20 mouse cellular contexts compared by ENCODE assay signal in the genomic region with DNA sequence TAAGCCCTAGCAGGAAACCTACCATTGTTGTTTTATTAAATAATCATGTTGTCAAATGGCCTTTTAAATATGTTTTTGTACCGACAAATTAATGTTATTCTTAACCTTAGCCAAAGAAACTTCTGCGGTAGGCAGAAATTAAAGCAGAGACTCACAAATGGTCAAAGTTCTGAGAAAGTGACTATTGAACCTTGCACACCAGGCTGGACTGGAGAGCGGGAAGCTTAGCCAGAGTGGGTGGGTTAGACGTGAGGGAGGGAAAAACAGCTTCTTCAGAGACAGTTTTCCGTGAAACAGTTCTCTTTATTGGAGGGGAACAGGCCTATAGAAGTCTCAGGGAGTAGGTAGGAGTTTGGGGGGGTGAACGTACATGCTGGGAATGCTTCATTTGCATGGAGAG.
DNase-seq lines count a peak whose midpoint lies in the region; ATAC-seq and TF ChIP-seq lines count a peak whose summit lies in the region.
"Had no signal": no experiment of that assay in that cellular context is flagged by ENCODE, and none has a peak within 500 bp of the region (broad histone marks: within the 10 kb centered on the region; RNA-seq: fewer than 3 reads in every experiment).

No protein-coding gene starts in this region.

- no peak for TF ChIP-seq POLR2A in kidney, adult 2 months (IDR thresholded peaks at IDR 0.05; ENCODE audit: low read depth, low read length)

- peak overlapping the region; percentile 67 for H3K27ac ChIP-seq in kidney, adult 2 months (ENCODE audit: insufficient read depth, low read depth, low read length)
- H3K27ac ChIP-seq in kidney, embryonic 15.5 days: no peak overlapping the region
- no peak overlapping the region for H3K27ac ChIP-seq in kidney, embryonic 14.5 days (ENCODE audit: low read depth, low read length)
- H3K27ac ChIP-seq: embryonic facial prominence, embryonic 10.5 days; embryonic facial prominence, embryonic 12.5 days; forebrain, embryonic 13.5 days; forebrain, embryonic 15.5 days had no signal

- no peaks in the 10 kb centered on the region for H3K9me3 ChIP-seq in kidney, embryonic 15.5 days (replicated peaks)
- no peaks in the 10 kb centered on the region for H3K9me3 ChIP-seq in kidney, embryonic 14.5 days (ENCODE audit: control insufficient read depth, low read length)
- H3K9me3 ChIP-seq: embryonic facial prominence, embryonic 10.5 days; embryonic facial prominence, embryonic 12.5 days; forebrain, embryonic 15.5 days had no signal

- 20% methylated on average over 6 of the region's 6 CpGs for WGBS in kidney, adult 2 months
- WGBS in kidney, embryonic 15.5 days: 49% methylated on average over 6 of the region's 6 CpGs
- 53% methylated on average over 6 of the region's 6 CpGs for WGBS in kidney, embryonic 14.5 days

- no peak overlapping the region for H3K4me2 ChIP-seq in kidney, embryonic 15.5 days
- H3K4me2 ChIP-seq in kidney, embryonic 14.5 days (replicated peaks; ENCODE audit: low read depth, low read length): no peak overlapping the region
- H3K4me2 ChIP-seq: embryonic facial prominence, embryonic 12.5 days; forebrain, embryonic 13.5 days; forebrain, embryonic 15.5 days had no signal

- no peak for ATAC-seq in kidney, embryonic 15.5 days (replicated peaks; ENCODE audit: low FRiP score)
- ATAC-seq in kidney, embryonic 14.5 days (ENCODE audit: low FRiP score, low TSS enrichment): no peak
- ATAC-seq: forebrain, embryonic 13.5 days; forebrain, embryonic 15.5 days had no signal

- H3K9ac ChIP-seq in kidney, embryonic 15.5 days: no peak overlapping the region
- H3K9ac ChIP-seq in kidney, embryonic 14.5 days (ENCODE audit: low read depth, low read length): no peak overlapping the region
- H3K9ac ChIP-seq: embryonic facial prominence, embryonic 12.5 days; forebrain, embryonic 13.5 days; forebrain, embryonic 15.5 days had no signal

- peaks cover 13% of the 10 kb centered on the region; the same call in 1 of the 2 replicates for H3K4me1 ChIP-seq in kidney, adult 2 months (ENCODE audit: control insufficient read depth, insufficient read depth, low read length)
- 0 out of 2 replicates have a peak, but pooled peaks cover 4% of the 10 kb centered on the region for H3K4me1 ChIP-seq in kidney, embryonic 15.5 days
- H3K4me1 ChIP-seq in kidney, embryonic 14.5 days (ENCODE audit: control insufficient read depth, insufficient read depth, low read length): no peaks in the 10 kb centered on the region
- H3K4me1 ChIP-seq: embryonic facial prominence, embryonic 10.5 days; embryonic facial prominence, embryonic 12.5 days; forebrain, embryonic 13.5 days; forebrain, embryonic 15.5 days had no signal

- TF ChIP-seq CTCF in kidney, adult 2 months (conservative IDR thresholded peaks at IDR 0.05; ENCODE audit: insufficient read depth, insufficient read length, low read depth, low read length): no peak

- no peaks in the 10 kb centered on the region for H3K27me3 ChIP-seq in kidney, adult 2 months (replicated peaks; ENCODE audit: control insufficient read depth, insufficient read depth, low read length)
- H3K27me3 ChIP-seq in kidney, embryonic 15.5 days: no peaks in the 10 kb centered on the region
- H3K27me3 ChIP-seq in kidney, embryonic 14.5 days (ENCODE audit: control insufficient read depth, insufficient read depth, low read length): no peaks in the 10 kb centered on the region
- H3K27me3 ChIP-seq: embryonic facial prominence, embryonic 12.5 days; forebrain, embryonic 13.5 days; forebrain, embryonic 15.5 days had no signal

- DNase-seq in kidney, adult 2 months: peak; percentile 82
- peak; percentile 69 for DNase-seq in kidney, adult 9 months
- DNase-seq in kidney, postnatal 14 days: peak; percentile 36
- peak; percentile 49 to 51 for DNase-seq in kidney, postnatal 36 days
- no peak for DNase-seq in adrenal gland, adult 8-10 months
- DNase-seq in retina, postnatal 1 day: no peak
- DNase-seq: adrenal gland, adult 2 months; adrenal gland, postnatal 14 days; adrenal gland, postnatal 36 days; cerebellum, adult 11-12 months; cerebellum, adult 2 months; cerebellum, adult 9-10 months; cerebellum, postnatal 10 days; cerebellum, postnatal 25 days had no signal

- no peak overlapping the region for H3K4me3 ChIP-seq in kidney, adult 2 months (ENCODE audit: insufficient read depth, low read depth, low read length)
- H3K4me3 ChIP-seq in kidney, embryonic 15.5 days (replicated peaks): no peak overlapping the region
- H3K4me3 ChIP-seq in kidney, embryonic 14.5 days (ENCODE audit: low read length): no peak overlapping the region
- H3K4me3 ChIP-seq: embryonic facial prominence, embryonic 10.5 days; embryonic facial prominence, embryonic 12.5 days; forebrain, embryonic 13.5 days; forebrain, embryonic 15.5 days had no signal

- H3K36me3 ChIP-seq in kidney, adult 2 months (ENCODE audit: control insufficient read depth, insufficient read depth, low read length): no peaks in the 10 kb centered on the region
- H3K36me3 ChIP-seq in kidney, embryonic 15.5 days: no peaks in the 10 kb centered on the region
- no peaks in the 10 kb centered on the region for H3K36me3 ChIP-seq in kidney, embryonic 14.5 days (ENCODE audit: control insufficient read depth, insufficient read depth, low read length)
- H3K36me3 ChIP-seq: embryonic facial prominence, embryonic 10.5 days; embryonic facial prominence, embryonic 12.5 days; forebrain, embryonic 15.5 days had no signal

Comparison
In these comparisons a context has a peak if more than half of its experiments do, and no peak if none do; other contexts are left out.
1. DNase-seq: peak in kidney, adult 2 months (single experiment), kidney, adult 9 months (single experiment), kidney, postnatal 14 days (single experiment) and kidney, postnatal 36 days (2 of 2); none in adrenal gland, adult 8-10 months (single experiment) and retina, postnatal 1 day (single experiment).